Mouse (Mus musculus) hindbrain, embryonic 11.5 days (tissue): ENCODE results near the gene Dennd2d. TPM values are rescaled to one million over a fixed set of nuclear protein-coding genes. Genes with fewer than 3 reads are reported as not detected.

ENCODE experiments used
- ATAC-seq: fragments of 200-750 bp; cut with Nextera tagmentation; 2 replicates; pipeline ENCODE4 v1.8.0; 2017; ENCODE audit warnings: mild to moderate bottlenecking, moderate TSS enrichment, moderate library complexity; ENCODE audit not compliant: low FRiP score
- DNase-seq: peaks from one replicate; pipeline ENCODE4 v3.0.0-alpha.2; 2015; ENCODE audit warnings: low spot score
- H3K27ac ChIP-seq: fragments of 300-500 bp; sonication (generic); 2 replicates; pipeline ENCODE4 v1.5.1; 2014; ENCODE audit warnings: mild to moderate bottlenecking, low read depth, low read length
- H3K27me3 ChIP-seq: fragments of 300-500 bp; sonication (generic); 2 replicates; pipeline ENCODE4 v1.6.1; 2014; ENCODE audit warnings: mild to moderate bottlenecking, low read length, moderate library complexity, mixed read lengths; ENCODE audit not compliant: control insufficient read depth, insufficient read depth
- H3K36me3 ChIP-seq: fragments of 300-500 bp; sonication (generic); 2 replicates; pipeline ENCODE4 v1.6.1; 2014; ENCODE audit warnings: mild to moderate bottlenecking, low read length, moderate library complexity, mixed read lengths; ENCODE audit not compliant: control insufficient read depth, insufficient read depth
- H3K4me1 ChIP-seq: fragments of 300-500 bp; sonication (generic); replicated peaks from 2 replicates; pipeline ENCODE4 v1.6.1; 2014; ENCODE audit warnings: low read length, mixed read lengths; ENCODE audit not compliant: control insufficient read depth, insufficient read depth
- H3K4me2 ChIP-seq: fragments of 300-500 bp; sonication (generic); replicated peaks from 2 replicates; pipeline ENCODE4 v1.6.1; 2014; ENCODE audit warnings: mild to moderate bottlenecking, low read depth, low read length
- H3K4me3 ChIP-seq: fragments of 300-500 bp; sonication (generic); 2 replicates; pipeline ENCODE4 v1.5.1; 2014; ENCODE audit warnings: low read depth, low read length
- H3K9ac ChIP-seq: fragments of 300-500 bp; sonication (generic); 2 replicates; pipeline ENCODE4 v1.6.1; 2014; ENCODE audit warnings: low read depth, low read length
- H3K9me3 ChIP-seq: fragments of 300-500 bp; sonication (generic); 2 replicates; pipeline ENCODE4 v1.6.1; 2016; ENCODE audit warnings: low read length; ENCODE audit not compliant: control insufficient read depth
- WGBS: fragments of 180-500 bp; shearing (Covaris S2); extraction: QIAGEN DNeasy Blood & Tissue Kit; methylation state at CpG from one replicate; pipeline ENCODE4 v1.1.7; 2014; 5-methylcytosine and 5-hydroxymethylcytosine counted together
- polyA plus RNA-seq: library from polyadenylated mRNA; unstranded; fragments of >200 nt; fragmentation: Nextera tagmentation; extraction: Ambion mirVana; gene quantifications from 2 replicates; pipeline ENCODE4 v1.2.1, GENCODE M21; 2014

Dennd2d gene
- polyA plus RNA-seq, 1 experiment from 2014 or later: 0.29 TPM

GRCm38 (mm10) chr3:106474210-106474609 lies 8.0 kb upstream of the Dennd2d start:
- no peak for ATAC-seq
- H3K36me3 ChIP-seq: no peaks in the 10 kb centered on the region
- H3K27ac ChIP-seq: no peak overlapping the region
- no peaks in the 10 kb centered on the region for H3K27me3 ChIP-seq
- no peaks in the 10 kb centered on the region for H3K9me3 ChIP-seq
- H3K4me3 ChIP-seq: no peak overlapping the region
- H3K4me2 ChIP-seq: no peak overlapping the region
- 93% methylated on average over 4 of the region's 4 CpGs for WGBS
- no peak overlapping the region for H3K9ac ChIP-seq
- no peak for DNase-seq
- H3K4me1 ChIP-seq: no peaks in the 10 kb centered on the region

DNA sequence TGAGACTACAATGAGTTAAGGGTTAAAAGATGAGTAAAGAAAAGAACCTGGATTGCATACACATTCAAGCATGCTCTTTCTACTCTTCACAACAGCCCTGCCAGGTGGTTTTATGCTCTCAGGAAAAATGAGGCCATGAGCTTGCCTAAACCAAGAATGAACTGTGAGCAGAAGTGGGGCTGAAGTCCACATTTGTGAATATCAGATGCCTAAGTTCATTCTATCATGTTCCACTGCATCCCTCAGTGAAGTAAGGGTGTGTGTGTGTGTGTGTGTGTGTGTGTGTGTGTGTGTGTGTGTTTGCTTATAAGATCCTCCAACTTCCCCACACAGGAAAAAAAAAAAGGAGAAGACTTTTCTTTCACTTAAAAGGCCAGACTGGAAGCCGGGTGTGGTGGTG lies 5.3 kb upstream of the Dennd2d start:
- H3K27ac ChIP-seq: no peak overlapping the region
- no peak overlapping the region for H3K9ac ChIP-seq
- H3K4me1 ChIP-seq: no peaks in the 10 kb centered on the region
- no peaks in the 10 kb centered on the region for H3K27me3 ChIP-seq
- no peaks in the 10 kb centered on the region for H3K36me3 ChIP-seq
- no peaks in the 10 kb centered on the region for H3K9me3 ChIP-seq
- H3K4me2 ChIP-seq: no peak overlapping the region
- no peak overlapping the region for H3K4me3 ChIP-seq
- 92% methylated on average over 1 of the region's 1 CpGs for WGBS
- ATAC-seq (no peak), DNase-seq (no peak)

- DNase-seq (no peak), ATAC-seq (no peak)
- Histone ChIP-seq H3K27me3 (no peaks in the 10 kb centered on the region), H3K9me3 (no peaks in the 10 kb centered on the region), H3K4me3 (no peak overlapping the region), H3K36me3 (no peaks in the 10 kb centered on the region), H3K27ac (no peak overlapping the region), H3K9ac (no peak overlapping the region), H3K4me1 (peaks cover 3% of the 10 kb centered on the region; the same call in 1 of the 2 replicates), H3K4me2 (no peak overlapping the region)
- WGBS: 76% methylated on average over 7 of the region's 7 CpGs
These were observed 1.1 kb downstream of the Dennd2d start for GRCm38 (mm10) chr3:106483297-106483696.

GRCm38 (mm10) chr3:106483796-106484405 lies 1.7 kb downstream of the Dennd2d start:
- H3K27ac ChIP-seq: no peak overlapping the region
- H3K4me2 ChIP-seq: no peak overlapping the region
- no peaks in the 10 kb centered on the region for H3K36me3 ChIP-seq
- H3K4me1 ChIP-seq: peaks cover 3% of the 10 kb centered on the region; the same call in 1 of the 2 replicates
- H3K27me3 ChIP-seq: no peaks in the 10 kb centered on the region
- H3K4me3 ChIP-seq: no peak overlapping the region
- WGBS: 88% methylated on average over 4 of the region's 4 CpGs
- no peak for ATAC-seq
- H3K9me3 ChIP-seq: no peaks in the 10 kb centered on the region
- no peak for DNase-seq
- no peak overlapping the region for H3K9ac ChIP-seq

DNA sequence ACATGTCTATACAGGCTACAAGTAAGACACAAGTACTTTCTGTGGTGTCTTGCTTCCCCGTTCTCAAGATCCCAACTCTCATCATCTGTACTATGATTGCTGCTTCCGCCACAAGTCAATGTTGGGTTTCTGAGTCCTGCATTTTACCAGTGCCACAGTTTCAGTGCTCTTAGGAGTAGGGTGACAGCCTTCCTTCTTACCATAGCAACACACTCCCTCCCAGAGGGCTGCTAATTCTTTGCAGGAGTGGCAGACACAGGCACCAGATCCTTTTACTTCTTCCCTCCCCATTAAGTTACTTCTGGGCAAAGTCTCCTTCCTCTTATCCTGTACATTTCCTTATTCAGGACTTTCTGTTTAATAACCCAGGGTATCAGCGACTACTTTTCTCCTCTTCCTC lies 2.7 kb downstream of the Dennd2d start:
- peaks cover 3% of the 10 kb centered on the region; the same call in 1 of the 2 replicates for H3K4me1 ChIP-seq
- no peaks in the 10 kb centered on the region for H3K9me3 ChIP-seq
- WGBS: 89% methylated on average over 3 of the region's 3 CpGs
- H3K9ac ChIP-seq: no peak overlapping the region
- H3K36me3 ChIP-seq: no peaks in the 10 kb centered on the region
- no peaks in the 10 kb centered on the region for H3K27me3 ChIP-seq
- H3K27ac ChIP-seq: no peak overlapping the region
- no peak overlapping the region for H3K4me3 ChIP-seq
- ATAC-seq (no peak), DNase-seq (no peak)
- no peak overlapping the region for H3K4me2 ChIP-seq

DNA sequence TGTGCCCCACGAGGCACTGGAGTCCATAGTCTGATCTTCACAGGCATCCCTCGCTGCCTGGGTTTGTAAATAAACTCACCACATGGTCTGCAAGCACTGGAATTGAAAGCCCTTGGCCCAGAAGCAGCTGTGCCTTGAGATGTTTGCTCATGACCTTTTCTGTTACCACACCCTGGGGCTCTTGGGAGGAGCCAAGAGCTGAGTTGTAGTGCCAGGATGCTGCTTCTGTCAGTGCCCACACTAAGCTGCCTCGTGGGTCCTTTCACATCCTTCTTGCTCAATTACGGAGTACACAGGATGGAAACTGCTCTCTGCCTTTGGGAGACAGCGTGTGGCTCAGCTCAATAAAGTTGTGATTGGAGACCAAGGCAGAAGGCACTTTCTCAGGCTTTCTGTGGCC lies 3.6 kb downstream of the Dennd2d start:
- Histone ChIP-seq H3K27ac (no peak overlapping the region), H3K9ac (no peak overlapping the region), H3K9me3 (no peaks in the 10 kb centered on the region), H3K36me3 (no peaks in the 10 kb centered on the region), H3K4me3 (no peak overlapping the region), H3K4me1 (peaks cover 3% of the 10 kb centered on the region; the same call in 1 of the 2 replicates), H3K4me2 (no peak overlapping the region), H3K27me3 (no peaks in the 10 kb centered on the region)
- ATAC-seq (no peak), DNase-seq (no peak)
- WGBS: 76% methylated on average over 5 of the region's 5 CpGs

DNA sequence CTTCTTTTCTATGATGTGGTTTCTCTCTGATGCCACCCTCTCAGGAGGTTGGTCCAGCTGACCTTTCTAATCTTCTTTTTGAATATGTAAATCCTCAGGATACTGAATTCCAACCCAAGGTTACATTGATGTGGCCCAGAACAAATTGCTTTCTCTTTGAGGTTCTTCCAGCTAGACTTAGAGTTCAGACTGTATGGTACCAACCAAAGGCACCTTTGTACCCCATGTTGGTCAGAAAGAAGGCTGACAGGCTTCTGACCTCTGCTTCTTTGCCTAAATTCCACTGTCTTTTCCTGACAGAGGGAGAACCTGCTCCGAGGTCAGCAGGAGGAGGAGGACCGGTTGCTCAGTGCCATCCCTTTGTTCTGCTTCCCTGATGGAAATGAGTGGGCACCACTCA lies 5.3 kb downstream of the Dennd2d start:
- ATAC-seq: no peak
- Histone ChIP-seq H3K4me2 (no peak overlapping the region), H3K4me1 (peaks cover under 1% of the 10 kb centered on the region; the same call in 1 of the 2 replicates), H3K9ac (no peak overlapping the region), H3K36me3 (no peaks in the 10 kb centered on the region), H3K27me3 (no peaks in the 10 kb centered on the region), H3K27ac (no peak overlapping the region), H3K9me3 (no peaks in the 10 kb centered on the region), H3K4me3 (no peak overlapping the region)
- no peak for DNase-seq
- WGBS: 71% methylated on average over 2 of the region's 2 CpGs

DNA sequence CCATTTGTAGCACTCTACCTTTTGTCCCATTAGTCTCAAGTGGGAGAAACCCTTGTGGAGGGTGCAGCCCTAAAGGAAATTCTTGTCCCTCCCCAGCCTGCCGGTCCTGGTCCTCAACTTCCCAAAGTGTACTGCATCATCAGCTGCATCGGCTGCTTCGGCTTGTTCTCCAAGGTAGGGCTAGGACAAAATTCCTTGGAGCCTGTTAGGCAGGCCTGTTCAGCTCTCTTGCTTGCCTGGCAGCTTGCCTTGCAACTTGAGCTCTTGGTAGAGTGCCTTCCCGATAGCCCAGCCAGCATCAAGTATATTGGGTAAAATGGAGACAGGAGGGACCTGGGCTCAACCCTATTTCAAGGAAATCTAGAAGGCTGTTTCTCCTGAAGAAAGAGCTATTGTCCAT lies 8.0 kb downstream of the Dennd2d start:
- Histone ChIP-seq H3K9ac (no peak overlapping the region), H3K27me3 (no peaks in the 10 kb centered on the region), H3K36me3 (no peaks in the 10 kb centered on the region), H3K4me1 (no peaks in the 10 kb centered on the region), H3K27ac (no peak overlapping the region), H3K4me2 (no peak overlapping the region), H3K9me3 (no peaks in the 10 kb centered on the region), H3K4me3 (no peak overlapping the region)
- no peak for DNase-seq
- ATAC-seq: no peak
- 89% methylated on average over 4 of the region's 4 CpGs for WGBS

DNA sequence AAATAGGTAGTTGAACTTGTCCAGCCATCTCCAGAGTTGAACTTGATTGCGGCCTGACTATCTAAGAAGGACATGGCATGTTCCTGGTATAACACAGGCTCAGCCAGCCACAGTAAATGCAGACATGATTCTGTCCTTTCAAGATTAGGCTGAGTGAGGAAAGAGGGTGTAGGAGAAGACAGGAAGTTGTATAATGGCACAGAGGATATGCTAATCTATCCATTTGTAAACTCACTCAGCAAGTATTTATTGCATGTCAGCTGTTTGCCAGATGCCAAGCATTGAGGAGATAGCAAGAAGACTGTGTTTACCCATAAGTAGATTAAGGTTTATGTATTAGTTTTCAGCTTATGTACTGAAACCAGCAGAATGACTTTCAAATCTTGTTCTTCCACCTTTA lies 10.5 kb downstream of the Dennd2d start:
- H3K4me2 ChIP-seq: no peak overlapping the region
- 90% methylated on average over 1 of the region's 1 CpGs for WGBS
- no peaks in the 10 kb centered on the region for H3K9me3 ChIP-seq
- H3K4me1 ChIP-seq: no peaks in the 10 kb centered on the region
- H3K27ac ChIP-seq: no peak overlapping the region
- no peak overlapping the region for H3K9ac ChIP-seq
- no peaks in the 10 kb centered on the region for H3K27me3 ChIP-seq
- ATAC-seq (no peak), DNase-seq (no peak)
- no peak overlapping the region for H3K4me3 ChIP-seq
- H3K36me3 ChIP-seq: no peaks in the 10 kb centered on the region
